Mouse (Mus musculus) brain, embryonic 14.5 days (tissue): ENCODE data around the gene Foxc2.

Source experiments
- CTCF ChIP-seq: fragments of 200-500 bp; IDR thresholded peaks from 2 replicates; pipeline ENCODE4 v1.5.1; 2012; ENCODE audit warnings: inconsistent platforms, mild to moderate bottlenecking, moderate library complexity, borderline replicate concordance; ENCODE audit not compliant: insufficient read depth, insufficient read length; ENCODE audit errors: extremely low read depth
- POLR2A ChIP-seq: fragments of 200-500 bp; IDR thresholded peaks from 2 replicates; pipeline ENCODE4 v1.6.1; 2012; ENCODE audit warnings: mild to moderate bottlenecking, inconsistent platforms, borderline replicate concordance; ENCODE audit not compliant: poor library complexity, insufficient read depth, insufficient read length, severe bottlenecking; ENCODE audit errors: extremely low read depth

DNA sequence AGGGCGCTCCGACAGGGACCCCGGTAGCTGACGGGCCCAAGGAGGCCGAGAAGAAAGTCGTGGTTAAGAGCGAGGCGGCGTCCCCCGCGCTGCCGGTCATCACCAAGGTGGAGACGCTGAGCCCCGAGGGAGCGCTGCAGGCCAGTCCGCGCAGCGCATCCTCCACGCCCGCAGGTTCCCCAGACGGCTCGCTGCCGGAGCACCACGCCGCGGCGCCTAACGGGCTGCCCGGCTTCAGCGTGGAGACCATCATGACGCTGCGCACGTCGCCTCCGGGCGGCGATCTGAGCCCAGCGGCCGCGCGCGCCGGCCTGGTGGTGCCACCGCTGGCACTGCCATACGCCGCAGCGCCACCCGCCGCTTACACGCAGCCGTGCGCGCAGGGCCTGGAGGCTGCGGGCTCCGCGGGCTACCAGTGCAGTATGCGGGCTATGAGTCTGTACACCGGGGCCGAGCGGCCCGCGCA lies 1.2 kb downstream of the Foxc2 start:
- TF ChIP-seq CTCF (no peak), POLR2A (no peak)
